Mouse (Mus musculus) E14TG2a.4 (cell line): ENCODE results near the gene Acp6.

ENCODE experiments used
- H3K27me3 ChIP-seq: 2 replicates; pipeline ENCODE4 v1.6.1; 2014; ENCODE audit warnings: low read length, control low read depth; ENCODE audit not compliant: insufficient read depth
- H3K36me3 ChIP-seq: 2 replicates; pipeline ENCODE4 v1.6.1; 2014; ENCODE audit warnings: low read length, control low read depth; ENCODE audit not compliant: insufficient read depth
- H3K4me1 ChIP-seq: replicated peaks from 2 replicates; pipeline ENCODE4 v1.6.1; 2014; ENCODE audit warnings: low read depth, low read length, control low read depth
- H3K4me3 ChIP-seq: replicated peaks from 2 replicates; pipeline ENCODE4 v1.5.1; 2014; ENCODE audit warnings: mild to moderate bottlenecking, low read length
- H3K9me3 ChIP-seq: 2 replicates; pipeline ENCODE4 v1.6.1; 2014; ENCODE audit warnings: low read length, control low read depth
- CTCF ChIP-seq: conservative IDR thresholded peaks from 2 replicates; pipeline ENCODE4 v1.5.1; 2014; ENCODE audit warnings: low read length
- NANOG ChIP-seq: IDR thresholded peaks from 2 replicates; pipeline ENCODE4 v1.6.1; 2014; ENCODE audit warnings: borderline replicate concordance, low read length, mixed read lengths
- POU5F1 ChIP-seq: IDR thresholded peaks from 2 replicates; pipeline ENCODE4 v1.6.1; 2014; ENCODE audit warnings: low read length, borderline replicate concordance

The Acp6 gene

DNA sequence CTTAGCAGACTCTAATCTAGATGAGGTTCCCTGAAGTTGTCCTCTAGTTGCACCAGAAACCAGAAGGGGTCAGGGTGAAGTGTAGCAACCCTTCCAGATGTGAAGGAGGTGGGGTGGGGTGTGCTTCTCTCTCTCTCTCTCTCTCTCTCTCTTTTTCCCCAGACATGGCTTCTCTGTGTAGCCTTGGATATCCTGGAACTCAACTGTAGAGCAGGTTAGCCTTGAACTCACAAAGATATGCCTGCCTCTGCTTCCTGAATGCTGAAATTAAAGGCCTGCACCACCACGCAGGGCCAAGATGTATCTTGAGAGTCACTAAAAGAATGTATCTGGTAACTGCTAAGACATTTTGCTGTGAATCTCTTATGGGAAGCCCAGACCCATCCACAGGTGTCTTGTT is 1.3 kb upstream of the Acp6 start:
- H3K9me3 ChIP-seq: 0 out of 2 replicates have a peak, but pooled peaks cover 4% of the 10 kb centered on the region
- no peak for TF ChIP-seq CTCF
- TF ChIP-seq NANOG: no peak
- no peak for TF ChIP-seq POU5F1
- peaks cover 35% of the 10 kb centered on the region for H3K4me1 ChIP-seq
- H3K27me3 ChIP-seq: no peaks in the 10 kb centered on the region
- H3K36me3 ChIP-seq: no peaks in the 10 kb centered on the region
- peak overlapping the region; percentile 95 for H3K4me3 ChIP-seq

DNA sequence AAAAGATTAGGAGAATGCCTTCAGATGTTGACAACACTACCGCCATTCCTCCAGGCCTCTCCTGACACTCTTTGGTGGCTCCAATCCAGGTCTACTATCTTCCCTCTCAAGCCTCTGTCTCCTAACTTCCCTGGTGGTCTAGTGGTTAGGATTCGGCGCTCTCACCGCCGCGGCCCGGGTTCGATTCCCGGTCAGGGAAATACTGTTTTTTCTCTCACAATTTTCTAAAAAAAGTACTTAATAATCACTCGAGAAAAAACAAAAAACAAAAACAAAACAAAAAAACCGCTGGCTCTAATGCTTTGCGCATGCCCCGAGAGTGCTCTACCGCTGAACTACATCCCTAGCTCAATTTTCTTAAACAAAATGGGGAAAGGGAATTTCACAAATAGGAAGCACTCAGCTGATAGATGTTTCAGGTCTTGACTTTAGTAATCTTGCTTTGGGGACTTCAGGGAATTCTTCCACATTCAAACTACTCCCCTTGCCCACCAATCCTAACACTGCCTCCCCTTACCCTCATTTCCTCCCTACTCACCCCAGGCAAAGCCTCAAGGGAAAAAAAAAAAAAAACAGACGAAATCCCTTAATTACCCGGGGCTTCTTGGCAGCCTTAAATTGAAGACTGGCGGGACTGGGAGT is 498 bp upstream of the Acp6 start:
- Histone ChIP-seq H3K27me3 (no peaks in the 10 kb centered on the region), H3K4me1 (peaks cover 42% of the 10 kb centered on the region), H3K36me3 (peaks cover 6% of the 10 kb centered on the region), H3K9me3 (no peaks in the 10 kb centered on the region), H3K4me3 (peak overlapping the region; percentile 95)
- TF ChIP-seq NANOG (no peak), POU5F1 (no peak), CTCF (no peak)

DNA sequence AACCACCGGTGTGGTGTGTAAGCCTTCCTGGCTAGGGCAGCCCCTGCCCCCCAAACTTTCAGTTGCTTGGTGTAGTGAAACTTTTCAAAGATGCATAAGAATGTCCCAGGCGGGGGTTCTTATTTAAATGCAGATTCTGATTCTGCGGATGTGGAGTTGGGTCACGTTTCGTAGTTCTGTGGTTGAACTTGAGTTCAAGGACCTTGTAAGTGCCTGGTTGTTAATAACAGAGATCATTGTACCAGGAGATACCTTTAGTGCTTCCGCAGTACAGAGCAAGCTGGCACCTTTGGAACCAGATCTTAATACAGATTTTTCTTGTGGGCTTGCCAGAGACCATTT is 903 bp downstream of the Acp6 start:
- TF ChIP-seq CTCF (no peak), NANOG (peak; percentile 68), POU5F1 (peak; percentile 100)
- Histone ChIP-seq H3K4me1 (peaks cover 56% of the 10 kb centered on the region), H3K4me3 (peak overlapping the region; percentile 95)

DNA sequence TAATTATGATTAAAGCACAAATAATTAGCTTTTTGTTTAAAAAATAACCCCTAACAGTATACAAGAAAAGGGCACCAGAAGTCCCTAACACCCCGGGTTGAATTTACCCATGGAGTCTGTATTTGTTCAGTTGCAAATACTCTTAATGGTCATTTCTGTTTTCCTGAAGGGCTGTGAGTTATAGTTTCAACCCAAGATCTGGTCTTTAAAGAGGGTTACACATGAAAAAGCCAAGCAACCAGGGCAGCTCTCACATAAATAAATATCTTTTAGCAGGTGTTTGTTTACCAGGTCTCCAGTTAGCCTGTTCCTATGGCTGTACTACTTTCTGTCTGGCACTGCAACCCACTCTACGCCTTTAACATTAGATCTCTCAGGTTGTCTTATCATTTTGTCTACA is 1.4 kb downstream of the Acp6 start:
- TF ChIP-seq POU5F1 (no peak), CTCF (no peak), NANOG (no peak)
- Histone ChIP-seq H3K36me3 (peaks cover 25% of the 10 kb centered on the region), H3K4me1 (peaks cover 61% of the 10 kb centered on the region), H3K4me3 (peak overlapping the region; percentile 95), H3K27me3 (no peaks in the 10 kb centered on the region), H3K9me3 (no peaks in the 10 kb centered on the region)

More for the DNA sequence above, 903 bp downstream of the Acp6 start:
- Histone ChIP-seq H3K36me3 (peaks cover 20% of the 10 kb centered on the region), H3K27me3 (no peaks in the 10 kb centered on the region), H3K9me3 (no peaks in the 10 kb centered on the region)

DNA sequence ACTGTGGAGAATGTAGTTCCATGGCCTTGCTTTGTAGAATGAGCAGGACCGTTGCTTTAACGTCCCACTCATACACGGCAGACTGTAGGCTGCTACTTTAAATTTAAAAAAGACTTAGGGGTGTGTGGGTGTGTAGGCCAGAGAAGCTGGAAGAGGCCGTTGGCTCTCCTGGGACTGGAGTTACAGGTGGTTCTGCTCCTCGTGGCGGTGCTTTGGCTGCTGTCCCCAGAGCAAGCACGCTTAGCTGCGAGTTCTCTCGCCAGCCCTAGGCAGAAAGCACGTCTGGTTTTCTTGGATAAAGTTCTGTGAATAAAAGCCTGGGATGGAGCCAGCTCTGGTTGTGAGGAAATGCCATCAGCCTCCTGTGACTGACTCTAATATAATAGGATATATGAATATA is 2.3 kb downstream of the Acp6 start:
- H3K4me1 ChIP-seq: peaks cover 71% of the 10 kb centered on the region
- no peak for TF ChIP-seq NANOG
- TF ChIP-seq CTCF: no peak
- no peak for TF ChIP-seq POU5F1
- peaks cover 34% of the 10 kb centered on the region for H3K36me3 ChIP-seq
- peak overlapping the region; percentile 95 for H3K4me3 ChIP-seq
- no peaks in the 10 kb centered on the region for H3K9me3 ChIP-seq
- H3K27me3 ChIP-seq: no peaks in the 10 kb centered on the region

DNA sequence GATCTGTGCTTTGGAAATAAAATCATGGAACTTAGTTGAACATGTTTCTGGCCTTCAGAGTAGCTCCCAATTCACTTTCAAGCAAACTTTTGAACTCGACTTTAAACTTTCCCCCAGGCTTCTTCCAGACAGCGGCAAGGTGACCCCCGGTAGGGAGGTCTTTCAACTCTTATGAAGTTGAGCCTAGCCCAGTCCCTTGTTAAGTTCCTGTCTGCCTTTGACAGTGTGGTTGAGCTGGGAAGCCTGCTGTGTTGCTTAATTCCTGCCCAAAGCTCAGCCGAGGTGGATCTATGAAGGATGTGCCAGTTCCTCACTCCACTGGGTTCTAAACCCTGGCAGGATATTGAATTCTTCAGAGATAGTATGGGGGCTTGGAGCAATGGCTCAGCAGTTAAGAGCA is 3.2 kb downstream of the Acp6 start:
- H3K9me3 ChIP-seq: no peaks in the 10 kb centered on the region
- H3K4me1 ChIP-seq: peaks cover 75% of the 10 kb centered on the region
- H3K4me3 ChIP-seq: peak overlapping the region; percentile 95
- no peaks in the 10 kb centered on the region for H3K27me3 ChIP-seq
- TF ChIP-seq CTCF: no peak
- TF ChIP-seq POU5F1: no peak
- no peak for TF ChIP-seq NANOG
- peaks cover 42% of the 10 kb centered on the region for H3K36me3 ChIP-seq

DNA sequence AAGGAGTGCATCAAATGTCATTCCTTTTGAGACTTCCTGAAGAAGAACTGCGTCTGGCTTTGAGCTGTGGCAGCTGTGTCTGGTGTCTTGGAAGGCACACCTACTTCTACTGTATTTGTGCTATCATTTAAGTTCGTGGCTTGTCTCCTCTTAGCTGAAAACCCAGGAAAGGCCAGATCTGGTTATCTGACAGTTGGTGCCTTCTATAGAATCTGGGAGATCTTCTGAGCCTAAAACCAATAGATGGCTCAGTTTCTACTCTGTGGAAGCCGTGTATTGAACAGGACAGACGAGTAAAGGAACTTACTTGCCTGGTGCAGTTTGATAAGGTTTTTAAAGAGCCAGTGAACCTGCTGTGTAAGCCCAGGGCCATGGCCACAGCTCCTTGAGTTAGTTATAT is 5.9 kb downstream of the Acp6 start:
- no peak overlapping the region for H3K4me3 ChIP-seq
- no peaks in the 10 kb centered on the region for H3K27me3 ChIP-seq
- peaks cover 92% of the 10 kb centered on the region for H3K4me1 ChIP-seq
- no peak for TF ChIP-seq POU5F1
- no peak for TF ChIP-seq CTCF
- TF ChIP-seq NANOG: no peak
- no peaks in the 10 kb centered on the region for H3K9me3 ChIP-seq
- peaks cover 70% of the 10 kb centered on the region for H3K36me3 ChIP-seq

DNA sequence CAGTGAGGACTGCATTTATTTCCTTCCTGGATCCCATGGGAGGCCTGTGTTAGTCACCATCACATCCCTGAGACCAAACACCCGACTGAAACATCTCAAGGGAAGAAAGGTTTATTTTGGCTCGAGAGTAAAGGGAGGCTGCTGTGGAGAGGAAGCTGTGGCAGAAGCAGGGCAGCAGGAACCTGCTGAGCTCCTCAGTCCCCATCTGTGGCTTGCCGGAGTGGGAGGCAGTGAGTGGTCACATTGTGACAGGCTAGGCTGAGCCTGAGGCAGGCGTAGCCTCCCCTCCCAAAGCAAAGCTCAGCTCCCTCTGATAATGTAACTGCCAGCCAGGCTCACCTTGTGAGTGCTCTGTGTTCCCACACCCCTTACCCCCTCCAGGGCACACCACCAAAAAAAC is 8.5 kb downstream of the Acp6 start:
- H3K4me1 ChIP-seq: peaks cover 98% of the 10 kb centered on the region

DNA sequence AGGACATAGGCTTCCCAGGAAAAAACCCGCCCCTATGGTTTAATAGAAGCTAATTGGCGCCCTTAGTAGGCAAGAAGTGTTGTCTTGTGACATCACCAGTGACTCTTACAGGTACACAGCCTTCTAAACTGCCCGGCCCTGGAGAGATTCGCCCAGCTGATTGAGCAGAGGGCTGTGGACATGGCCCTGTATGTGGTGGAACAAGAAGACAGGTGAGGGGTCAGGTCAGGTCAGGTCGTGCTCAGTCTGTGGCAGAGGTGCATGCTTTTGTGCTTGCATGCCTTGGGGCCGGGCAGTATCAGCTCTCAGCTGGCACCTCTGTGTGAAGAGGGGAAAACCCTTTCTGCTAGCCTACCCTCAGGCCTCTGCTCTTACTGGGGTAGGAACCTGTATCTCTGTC is 13.0 kb downstream of the Acp6 start:
- TF ChIP-seq CTCF (no peak), POU5F1 (no peak), NANOG (no peak)
- Histone ChIP-seq H3K9me3 (no peaks in the 10 kb centered on the region), H3K4me1 (peaks cover 64% of the 10 kb centered on the region), H3K27me3 (no peaks in the 10 kb centered on the region), H3K36me3 (peaks cover 98% of the 10 kb centered on the region), H3K4me3 (no peak overlapping the region)

More for the DNA sequence above, 8.5 kb downstream of the Acp6 start:
- no peak overlapping the region for H3K4me3 ChIP-seq
- no peak for TF ChIP-seq CTCF
- peaks cover 95% of the 10 kb centered on the region for H3K36me3 ChIP-seq
- H3K27me3 ChIP-seq: no peaks in the 10 kb centered on the region
- no peaks in the 10 kb centered on the region for H3K9me3 ChIP-seq

DNA sequence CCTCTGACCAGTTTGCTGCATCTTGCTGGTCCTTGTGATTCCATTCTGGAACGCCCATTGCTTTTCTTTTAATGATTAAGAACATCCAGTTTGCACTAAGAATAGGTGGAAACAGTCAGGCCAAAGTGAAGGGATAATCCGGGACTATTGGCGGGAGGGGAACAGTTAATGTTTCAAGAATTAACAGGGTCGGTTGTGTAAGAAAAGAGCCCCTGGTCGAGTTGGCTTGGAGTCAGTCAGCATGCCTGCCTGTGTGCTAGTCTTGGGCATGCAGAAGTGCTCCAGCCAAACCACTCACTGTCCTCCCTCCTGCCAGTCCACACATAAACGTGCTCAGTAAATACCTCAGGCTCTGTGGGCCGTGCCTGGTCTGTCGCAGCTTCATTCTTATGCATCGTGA is 13.7 kb downstream of the Acp6 start:
- no peaks in the 10 kb centered on the region for H3K27me3 ChIP-seq
- TF ChIP-seq POU5F1: no peak
- no peak overlapping the region for H3K4me3 ChIP-seq
- H3K9me3 ChIP-seq: 0 out of 2 replicates have a peak, but pooled peaks cover 1% of the 10 kb centered on the region
- peaks cover 57% of the 10 kb centered on the region for H3K4me1 ChIP-seq
- peaks cover 98% of the 10 kb centered on the region for H3K36me3 ChIP-seq
